ENCODE assay signal across 17 mouse cellular contexts in the genomic region with DNA sequence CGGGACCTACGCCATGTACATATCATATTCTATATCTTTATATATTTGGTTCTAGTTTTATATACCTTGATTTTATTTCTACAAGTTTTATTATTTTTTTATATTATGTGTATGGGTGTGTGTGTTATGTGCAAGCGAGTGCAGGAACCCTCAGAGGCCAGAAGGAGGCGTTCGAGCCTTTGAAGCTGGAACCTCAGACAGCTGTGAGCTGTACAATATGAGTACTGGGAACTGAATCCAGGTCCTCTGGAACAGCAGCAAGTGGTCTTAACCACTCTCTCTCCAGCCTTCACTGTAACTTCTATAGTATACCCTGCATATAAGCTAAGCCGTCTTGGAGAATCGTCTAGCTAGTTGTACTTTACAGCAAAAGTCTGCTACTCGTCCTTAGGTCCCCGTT. TPM values are rescaled to one million over a fixed set of nuclear protein-coding genes. Genes with fewer than 3 reads are reported as not detected.
DNase-seq lines count a peak whose midpoint lies in the region; ATAC-seq and TF ChIP-seq lines count a peak whose summit lies in the region.
"Had no signal": no experiment of that assay in that cellular context is flagged by ENCODE, and none has a peak within 500 bp of the region (broad histone marks: within the 10 kb centered on the region; RNA-seq: fewer than 3 reads in every experiment).

No protein-coding gene starts in this region.

- peak; percentile 17 for DNase-seq in A20 (ENCODE audit: low read depth, low spot score)
- DNase-seq in ES-E14 (ENCODE audit: low read depth, low spot score): peak; percentile 15
- DNase-seq in yolk sac, embryonic 10.5 days (ENCODE audit: low spot score): no peak
- DNase-seq in ovary, postnatal 36 days (ENCODE audit: low spot score): no peak
- DNase-seq: cerebellum, postnatal 10 days; gastrocnemius, postnatal 14 days; spleen, adult 18-20 months; thymus, adult 2 months had no signal

- WGBS in intestine, embryonic 15.5 days: 96% methylated on average over 9 of the region's 9 CpGs
- 98% methylated on average over 9 of the region's 9 CpGs for WGBS in intestine, embryonic 16.5 days
- 97% methylated on average over 9 of the region's 9 CpGs for WGBS in intestine, postnatal 0 days

- in situ Hi-C loops in ES-E14 (cut with MboI; ENCODE audit: low sequenced_read_pairs in 2 of 2, unreplicated experiment in 2 of 2): no loop called here

- ATAC-seq in intestine, embryonic 15.5 days: 0 out of 2 replicates have a peak, but pooled peaks have one; percentile 22
- ATAC-seq in intestine, embryonic 16.5 days: no peak
- no peak for ATAC-seq in intestine, postnatal 0 days
- ATAC-seq: inflammation-experienced regulatory T-cells, adult 6 months had no signal

- H3K36me3 ChIP-seq in intestine, embryonic 15.5 days: no peaks in the 10 kb centered on the region; the same call in 1 of the 2 replicates
- peaks cover 5% of the 10 kb centered on the region; the same call in 1 of the 2 replicates for H3K36me3 ChIP-seq in intestine, embryonic 16.5 days (ENCODE audit: control insufficient read depth, insufficient read depth, low read length)
- no peaks in the 10 kb centered on the region for H3K36me3 ChIP-seq in ES-E14 (ENCODE audit: control insufficient read depth, insufficient read depth, low read length, poor library complexity, severe bottlenecking)
- H3K36me3 ChIP-seq in intestine, postnatal 0 days (ENCODE audit: control insufficient read depth, insufficient read depth): peaks cover 20% of the 10 kb centered on the region; the same call in 1 of the 2 replicates

- H3K4me1 ChIP-seq in intestine, embryonic 15.5 days (replicated peaks): no peaks in the 10 kb centered on the region
- peaks cover 5% of the 10 kb centered on the region; the same call in 1 of the 2 replicates for H3K4me1 ChIP-seq in intestine, embryonic 16.5 days (ENCODE audit: control insufficient read depth, insufficient read depth, low read length)
- no peaks in the 10 kb centered on the region for H3K4me1 ChIP-seq in ES-E14 (ENCODE audit: control insufficient read depth in 2 of 2, insufficient read depth in 2 of 2, low read length in 2 of 2, poor library complexity in 1 of 2)
- H3K4me1 ChIP-seq in intestine, postnatal 0 days (replicated peaks; ENCODE audit: control insufficient read depth, insufficient read depth, low read length): no peaks in the 10 kb centered on the region
- H3K4me1 ChIP-seq: neural tube, embryonic 12.5 days had no signal

- no peaks in the 10 kb centered on the region for H3K27me3 ChIP-seq in intestine, embryonic 15.5 days (replicated peaks)
- no peaks in the 10 kb centered on the region for H3K27me3 ChIP-seq in intestine, embryonic 16.5 days (replicated peaks; ENCODE audit: control insufficient read depth, insufficient read depth, low read length)
- H3K27me3 ChIP-seq in intestine, postnatal 0 days (replicated peaks; ENCODE audit: control insufficient read depth, insufficient read depth, low read length): no peaks in the 10 kb centered on the region
- H3K27me3 ChIP-seq: heart, embryonic 15.5 days; limb, embryonic 15.5 days; neural tube, embryonic 12.5 days had no signal

- no peak overlapping the region for H3K27ac ChIP-seq in intestine, embryonic 15.5 days
- no peak overlapping the region for H3K27ac ChIP-seq in intestine, embryonic 16.5 days (ENCODE audit: low read length)
- H3K27ac ChIP-seq in ES-E14 (ENCODE audit: insufficient read depth, low read depth, low read length, poor library complexity, severe bottlenecking): no peak overlapping the region
- no peak overlapping the region for H3K27ac ChIP-seq in intestine, postnatal 0 days (ENCODE audit: low read depth, low read length)
- H3K27ac ChIP-seq: kidney, postnatal 0 days; limb, embryonic 15.5 days; neural tube, embryonic 12.5 days had no signal

- no peak overlapping the region for H3K9ac ChIP-seq in intestine, embryonic 15.5 days
- H3K9ac ChIP-seq in intestine, embryonic 16.5 days (ENCODE audit: low read depth, low read length): no peak overlapping the region
- H3K9ac ChIP-seq in ES-E14 (ENCODE audit: insufficient read depth, low read depth, low read length, poor library complexity, severe bottlenecking): no peak overlapping the region
- no peak overlapping the region for H3K9ac ChIP-seq in intestine, postnatal 0 days (ENCODE audit: low read depth, low read length)
- H3K9ac ChIP-seq: heart, embryonic 15.5 days; limb, embryonic 15.5 days; neural tube, embryonic 12.5 days had no signal

- H3K4me2 ChIP-seq in intestine, embryonic 15.5 days (replicated peaks): no peak overlapping the region
- no peak overlapping the region for H3K4me2 ChIP-seq in intestine, embryonic 16.5 days (ENCODE audit: low read depth, low read length)
- no peak overlapping the region for H3K4me2 ChIP-seq in intestine, postnatal 0 days (replicated peaks; ENCODE audit: low read depth)
- H3K4me2 ChIP-seq: limb, embryonic 15.5 days; neural tube, embryonic 12.5 days had no signal

- no peak overlapping the region for H3K4me3 ChIP-seq in intestine, embryonic 15.5 days (replicated peaks)
- no peak overlapping the region for H3K4me3 ChIP-seq in intestine, embryonic 16.5 days (ENCODE audit: low read length)
- H3K4me3 ChIP-seq in ES-E14 (ENCODE audit: insufficient read depth in 1 of 2, low read depth in 1 of 2, low read length in 2 of 2, poor library complexity in 1 of 2, severe bottlenecking in 1 of 2): no peak overlapping the region
- no peak overlapping the region for H3K4me3 ChIP-seq in intestine, postnatal 0 days (ENCODE audit: low read depth, low read length)
- H3K4me3 ChIP-seq: heart, embryonic 15.5 days; layer of hippocampus, adult 2 months; limb, embryonic 15.5 days; neural tube, embryonic 12.5 days had no signal

- H3K9me3 ChIP-seq in intestine, embryonic 15.5 days: no peaks in the 10 kb centered on the region
- H3K9me3 ChIP-seq in intestine, embryonic 16.5 days (ENCODE audit: control insufficient read depth, low read length): no peaks in the 10 kb centered on the region
- H3K9me3 ChIP-seq in ES-E14 (ENCODE audit: control insufficient read depth, insufficient read depth, low read depth, low read length): no peaks in the 10 kb centered on the region
- no peaks in the 10 kb centered on the region for H3K9me3 ChIP-seq in intestine, postnatal 0 days (ENCODE audit: control insufficient read depth)
- H3K9me3 ChIP-seq: heart, embryonic 15.5 days; limb, embryonic 15.5 days; neural tube, embryonic 12.5 days had no signal

- 0 out of 2 replicates have a peak, but pooled peaks have one; percentile 15 for TF ChIP-seq CTCF in intestine, postnatal 0 days (IDR thresholded peaks at IDR 0.05; ENCODE audit: low read depth)

TF ChIP-seq in ES-E14, 5 proteins besides CTCF, POLR2A, EP300 and RAD21:
- TF ChIP-seq ZC3H11A (IDR thresholded peaks at IDR 0.05; ENCODE audit: borderline replicate concordance, low read depth, low read length) (no peak), ZNF384 (IDR thresholded peaks at IDR 0.05; ENCODE audit: low read depth, low read length) (no peak), CHD2 (IDR thresholded peaks at IDR 0.05; ENCODE audit: low read depth, low read length) (no peak), MAFK (IDR thresholded peaks at IDR 0.05; ENCODE audit: insufficient read depth, low read depth, low read length) (no peak), HCFC1 (IDR thresholded peaks at IDR 0.05; ENCODE audit: borderline replicate concordance, insufficient read depth, low read length) (no peak)

RNA-seq across cellular contexts. Expression of a gene that starts 31.4 kb away (rescaled TPM):
- polyA plus RNA-seq in intestine, embryonic 15.5 days (2015; fragmentation: Nextera tagmentation; extraction: Ambion mirVana): 98.6 and 105 TPM in 2 replicates
- 102 and 104 TPM in 2 replicates for polyA plus RNA-seq in intestine, embryonic 16.5 days (2015; fragmentation: Nextera tagmentation; extraction: Ambion mirVana)
- 23.6 and 36.4 TPM in 2 replicates for total RNA-seq in ES-E14 (2012; rRNA removed)
- polyA plus RNA-seq in intestine, postnatal 0 days (2015; fragmentation: Nextera tagmentation; extraction: Ambion mirVana): 65.5 and 70.2 TPM in 2 replicates

Comparison
In these comparisons a context has a peak if more than half of its experiments do, and no peak if none do; other contexts are left out.
1. DNase-seq: peak in A20 (single experiment) and ES-E14 (single experiment); none in yolk sac, embryonic 10.5 days (single experiment) and ovary, postnatal 36 days (single experiment).